Mouse (Mus musculus) cerebellum, adult 2 months (tissue): ENCODE measurements around the gene Tcf7l2.

Experiments used
- CTCF ChIP-seq: fragments of 200-500 bp; IDR thresholded peaks from 2 replicates; pipeline ENCODE4 v1.5.1; 2011; ENCODE audit warnings: low read depth, mild to moderate bottlenecking, control low read depth, low read length, moderate library complexity, borderline replicate concordance; ENCODE audit not compliant: insufficient read depth
- POLR2A ChIP-seq: fragments of 200-500 bp; IDR thresholded peaks from 2 replicates; pipeline ENCODE4 v1.6.1; 2011; ENCODE audit warnings: low read length, control low read depth, borderline replicate concordance; ENCODE audit not compliant: insufficient read depth

- TF ChIP-seq CTCF (no peak), POLR2A (no peak)
These were observed 89.4 kb downstream of the Tcf7l2 start for GRCm38 (mm10) chr19:55830976-55831559.
